Comparison of ENCODE assay signal across 8 mouse cellular contexts in the genomic region with DNA sequence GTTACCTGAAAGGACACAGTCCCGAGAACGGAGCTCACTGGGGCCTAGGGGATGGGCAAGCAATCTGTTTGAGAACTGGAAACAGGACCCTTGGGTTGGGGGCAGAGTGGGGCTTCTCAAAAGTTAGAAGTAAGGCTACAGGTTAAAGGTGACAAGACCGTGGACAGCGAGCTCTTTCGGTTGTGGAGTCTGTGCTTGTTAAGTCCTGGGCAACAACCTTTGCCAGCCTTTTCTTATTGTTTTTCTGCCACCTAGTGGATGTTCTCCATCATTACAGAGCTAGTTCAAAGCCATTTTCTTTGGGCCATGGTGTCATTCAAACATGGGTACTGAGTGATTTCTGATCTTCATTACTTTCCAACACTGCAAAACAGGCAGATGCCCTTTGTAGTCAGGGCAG. TPM values are rescaled to one million over a fixed set of nuclear protein-coding genes. Genes with fewer than 3 reads are reported as not detected.
DNase-seq lines count a peak whose midpoint lies in the region; ATAC-seq and TF ChIP-seq lines count a peak whose summit lies in the region.

No protein-coding gene starts in this region.

- TF ChIP-seq CTCF in lung, adult 2 months (IDR thresholded peaks at IDR 0.05; ENCODE audit: insufficient read depth, low read length), result peak; percentile 47

- H3K4me1 ChIP-seq in lung, adult 2 months (ENCODE audit: control insufficient read depth, insufficient read depth, low read length), result no peaks in the 10 kb centered on the region

- peak; percentile 5 for DNase-seq in gastrocnemius, postnatal 10 days
- no peak for DNase-seq in gastrocnemius, postnatal 25 days
- DNase-seq in lung, adult 2 months, result peak; percentile 22
- DNase-seq in lung, adult 18-20 months, result no peak
- peak; percentile 25 for DNase-seq in T-cell, adult 2 months (ENCODE audit: low spot score)
- DNase-seq in retina, embryonic 14.5 days (ENCODE audit: low spot score), result peak; percentile 83
- no peak for DNase-seq in urinary bladder, postnatal 36 days (ENCODE audit: low spot score in 2 of 2)

- H3K4me3 ChIP-seq in lung, adult 2 months (replicated peaks; ENCODE audit: extremely low read depth, low read depth, low read length), result no peak overlapping the region

- TF ChIP-seq POLR2A in lung, adult 2 months (IDR thresholded peaks at IDR 0.05; ENCODE audit: borderline replicate concordance, extremely low read depth, low read depth, low read length), result no peak

- 41% methylated on average over 5 of the region's 5 CpGs for WGBS in lung, adult 2 months

- ATAC-seq in erythroid progenitor cell, adult 5-6 weeks (replicated peaks; ENCODE audit: low FRiP score, poor library complexity, severe bottlenecking), result 0 out of 2 replicates have a peak, but pooled peaks have one; percentile 53

RNA-seq across cellular contexts. Expression of a gene that starts 31.1 kb away (rescaled TPM):
- total RNA-seq in gastrocnemius, postnatal 10 days (2021), result 10 to 100 TPM; 15.9 to 17.2 TPM
- 10 to 100 TPM in 1 of 2 experiments, 1 to 10 TPM in 1; 6.4 to 10.0 TPM for total RNA-seq in gastrocnemius, postnatal 25 days (2021)
- 6.1 and 11.7 TPM in 2 replicates for polyA plus RNA-seq in lung, adult 2 months (2012; rRNA removed)
- not detected in 2 replicates for total RNA-seq in erythroid progenitor cell, adult 5-6 weeks (2015; ENCODE audit: low replicate concordance)
- total RNA-seq in erythroid progenitor cell, adult 5-6 weeks (2017; ENCODE audit: low replicate concordance), result 0.98 TPM in 1 of 2 replicates, not detected in the other

RNA-seq across cellular contexts. Expression of a gene that starts 49.1 kb away (rescaled TPM):
- 100 to 1,000 TPM; 256 to 266 TPM for total RNA-seq in gastrocnemius, postnatal 10 days (2021)
- total RNA-seq in gastrocnemius, postnatal 25 days (2021), result 100 to 1,000 TPM; 159 to 174 TPM
- 67.9 and 124 TPM in 2 replicates for polyA plus RNA-seq in lung, adult 2 months (2012; rRNA removed)
- 284 and 321 TPM in 2 replicates for total RNA-seq in erythroid progenitor cell, adult 5-6 weeks (2015; ENCODE audit: low replicate concordance)
- 140 and 178 TPM in 2 replicates for total RNA-seq in erythroid progenitor cell, adult 5-6 weeks (2017; ENCODE audit: low replicate concordance)

Comparison
In these comparisons a context has a peak if more than half of its experiments do, and no peak if none do; other contexts are left out.
1. DNase-seq: peak in gastrocnemius, postnatal 10 days (single experiment), lung, adult 2 months (single experiment), T-cell, adult 2 months (single experiment) and retina, embryonic 14.5 days (single experiment); none in gastrocnemius, postnatal 25 days (single experiment), lung, adult 18-20 months (0 of 2) and urinary bladder, postnatal 36 days (0 of 2).